Mouse (Mus musculus): ENCODE measurements at regions not wholly inside any gene's neighbourhood (a gene's known extent, or its start where the extent isn't known, plus 50 kb on each side); places are given as distances from the start of the nearest gene placed in this dataset.
A peak's percentile ranks its signal among the peaks of the same experiment; 100 is the strongest.

GRCm38 (mm10) chr8:7024336-7024735 is 1636.7 kb downstream of the Efnb2 start:
- no peak for ATAC-seq (ENCODE audit: insufficient number of reproducible peaks, insufficient read depth, low FRiP score, low TSS enrichment, low read depth)
- H3K4me1 ChIP-seq (replicated peaks), result peaks cover 4% of the 10 kb centered on the region

GRCm38 (mm10) chr8:7011881-7012280 is 1649.2 kb downstream of the Efnb2 start:
- no peaks in the 10 kb centered on the region for H3K27me3 ChIP-seq
- no peaks in the 10 kb centered on the region for H3K9me3 ChIP-seq
- 51% methylated on average over 5 of the region's 5 CpGs for WGBS
- no peak overlapping the region for H3K9ac ChIP-seq (replicated peaks)
- no peaks in the 10 kb centered on the region; the same call in 1 of the 2 replicates for H3K4me1 ChIP-seq (replicated peaks)
- no peak overlapping the region for H3K4me2 ChIP-seq
- no peaks in the 10 kb centered on the region for H3K36me3 ChIP-seq
- H3K4me3 ChIP-seq (replicated peaks), result no peak overlapping the region
- ATAC-seq (ENCODE audit: insufficient number of reproducible peaks, insufficient read depth, low FRiP score, low TSS enrichment, low read depth), result no peak
- no peak overlapping the region for H3K27ac ChIP-seq

More at GRCm38 (mm10) chr8:7024336-7024735, 1636.7 kb downstream of the Efnb2 start:
- WGBS, result 86% methylated on average over 3 of the region's 3 CpGs
- Histone ChIP-seq H3K27ac (no peak overlapping the region), H3K9me3 (no peaks in the 10 kb centered on the region), H3K4me3 (replicated peaks) (no peak overlapping the region), H3K27me3 (0 out of 2 replicates have a peak, but pooled peaks cover 5% of the 10 kb centered on the region), H3K9ac (replicated peaks) (no peak overlapping the region), H3K4me2 (no peak overlapping the region), H3K36me3 (no peaks in the 10 kb centered on the region)

GRCm38 (mm10) chr8:6991516-6991915 is 1669.5 kb downstream of the Efnb2 start:
- no peaks in the 10 kb centered on the region for H3K4me1 ChIP-seq (replicated peaks)
- H3K4me2 ChIP-seq, result no peak overlapping the region
- H3K27ac ChIP-seq, result no peak overlapping the region
- H3K9ac ChIP-seq (replicated peaks), result no peak overlapping the region
- ATAC-seq (ENCODE audit: insufficient number of reproducible peaks, insufficient read depth, low FRiP score, low TSS enrichment, low read depth), result no peak
- no peaks in the 10 kb centered on the region for H3K27me3 ChIP-seq
- WGBS, result 86% methylated on average over 2 of the region's 2 CpGs
- no peak overlapping the region for H3K4me3 ChIP-seq (replicated peaks)
- no peaks in the 10 kb centered on the region for H3K36me3 ChIP-seq
- no peaks in the 10 kb centered on the region for H3K9me3 ChIP-seq

GRCm38 (mm10) chr8:6989359-6990095 is 1671.5 kb downstream of the Efnb2 start:
- Histone ChIP-seq H3K9me3 (no peaks in the 10 kb centered on the region), H3K27me3 (no peaks in the 10 kb centered on the region), H3K4me2 (no peak overlapping the region), H3K27ac (no peak overlapping the region), H3K9ac (replicated peaks) (no peak overlapping the region), H3K36me3 (no peaks in the 10 kb centered on the region), H3K4me3 (replicated peaks) (no peak overlapping the region), H3K4me1 (replicated peaks) (no peaks in the 10 kb centered on the region)
- 69% methylated on average over 3 of the region's 3 CpGs for WGBS
- ATAC-seq (ENCODE audit: insufficient number of reproducible peaks, insufficient read depth, low FRiP score, low TSS enrichment, low read depth), result no peak

- no peak for ATAC-seq (ENCODE audit: insufficient number of reproducible peaks, insufficient read depth, low FRiP score, low TSS enrichment, low read depth)
- H3K27ac ChIP-seq, result no peak overlapping the region
- no peaks in the 10 kb centered on the region for H3K9me3 ChIP-seq
- no peaks in the 10 kb centered on the region for H3K4me1 ChIP-seq (replicated peaks)
- no peaks in the 10 kb centered on the region for H3K36me3 ChIP-seq
- H3K4me3 ChIP-seq (replicated peaks), result no peak overlapping the region
- H3K27me3 ChIP-seq, result peaks cover 3% of the 10 kb centered on the region; the same call in 1 of the 2 replicates
- H3K4me2 ChIP-seq, result no peak overlapping the region
- H3K9ac ChIP-seq (replicated peaks), result no peak overlapping the region
These were observed 1687.1 kb downstream of the Efnb2 start for GRCm38 (mm10) chr8:6973961-6974360.

GRCm38 (mm10) chr8:6963006-6963799 is 1697.8 kb downstream of the Efnb2 start:
- no peak overlapping the region for H3K4me2 ChIP-seq
- H3K9me3 ChIP-seq, result no peaks in the 10 kb centered on the region
- WGBS, result 66% methylated on average over 4 of the region's 4 CpGs
- no peak overlapping the region for H3K27ac ChIP-seq
- H3K27me3 ChIP-seq, result no peaks in the 10 kb centered on the region
- H3K9ac ChIP-seq (replicated peaks), result no peak overlapping the region
- H3K4me1 ChIP-seq (replicated peaks), result no peaks in the 10 kb centered on the region
- no peak for ATAC-seq (ENCODE audit: insufficient number of reproducible peaks, insufficient read depth, low FRiP score, low TSS enrichment, low read depth)
- H3K36me3 ChIP-seq, result no peaks in the 10 kb centered on the region
- H3K4me3 ChIP-seq (replicated peaks), result no peak overlapping the region

- WGBS, result 90% methylated on average over 5 of the region's 5 CpGs
- H3K4me3 ChIP-seq (replicated peaks), result no peak overlapping the region
- H3K27me3 ChIP-seq, result no peaks in the 10 kb centered on the region
- no peak overlapping the region for H3K4me2 ChIP-seq
- H3K9ac ChIP-seq (replicated peaks), result no peak overlapping the region
- no peaks in the 10 kb centered on the region for H3K36me3 ChIP-seq
- no peaks in the 10 kb centered on the region for H3K9me3 ChIP-seq
- ATAC-seq (ENCODE audit: insufficient number of reproducible peaks, insufficient read depth, low FRiP score, low TSS enrichment, low read depth), result no peak
- no peak overlapping the region for H3K27ac ChIP-seq
- no peaks in the 10 kb centered on the region for H3K4me1 ChIP-seq (replicated peaks)
These were observed 1703.0 kb downstream of the Efnb2 start for GRCm38 (mm10) chr8:6958086-6958485.

GRCm38 (mm10) chr8:6954251-6954650 is 1706.8 kb downstream of the Efnb2 start:
- Histone ChIP-seq H3K9ac (replicated peaks) (no peak overlapping the region), H3K9me3 (no peaks in the 10 kb centered on the region), H3K4me3 (replicated peaks) (no peak overlapping the region), H3K36me3 (no peaks in the 10 kb centered on the region), H3K27me3 (no peaks in the 10 kb centered on the region), H3K27ac (no peak overlapping the region), H3K4me2 (no peak overlapping the region), H3K4me1 (replicated peaks) (no peaks in the 10 kb centered on the region)
- 30% methylated on average over 7 of the region's 7 CpGs for WGBS
- no peak for ATAC-seq (ENCODE audit: insufficient number of reproducible peaks, insufficient read depth, low FRiP score, low TSS enrichment, low read depth)

- WGBS, result 74% methylated on average over 1 of the region's 1 CpGs
- Histone ChIP-seq H3K4me2 (no peak overlapping the region), H3K27ac (no peak overlapping the region), H3K9me3 (no peaks in the 10 kb centered on the region), H3K36me3 (no peaks in the 10 kb centered on the region), H3K4me3 (replicated peaks) (no peak overlapping the region), H3K9ac (replicated peaks) (no peak overlapping the region), H3K4me1 (replicated peaks) (no peaks in the 10 kb centered on the region), H3K27me3 (no peaks in the 10 kb centered on the region)
- no peak for ATAC-seq (ENCODE audit: insufficient number of reproducible peaks, insufficient read depth, low FRiP score, low TSS enrichment, low read depth)
These were observed 1738.6 kb downstream of the Efnb2 start for GRCm38 (mm10) chr8:6922467-6922866.

GRCm38 (mm10) chr8:6907682-6908081 is 1753.4 kb downstream of the Efnb2 start:
- no peaks in the 10 kb centered on the region for H3K27me3 ChIP-seq
- 0 out of 2 replicates have a peak, but pooled peaks cover 3% of the 10 kb centered on the region for H3K4me1 ChIP-seq (replicated peaks)
- H3K4me2 ChIP-seq, result peak overlapping the region; percentile 11
- 0 out of 2 replicates have a peak, but pooled peaks have one; percentile 37 for ATAC-seq (ENCODE audit: insufficient number of reproducible peaks, insufficient read depth, low FRiP score, low TSS enrichment, low read depth)
- no peaks in the 10 kb centered on the region for H3K36me3 ChIP-seq
- WGBS, result 48% methylated on average over 3 of the region's 3 CpGs
- H3K9ac ChIP-seq (replicated peaks), result no peak overlapping the region
- no peaks in the 10 kb centered on the region for H3K9me3 ChIP-seq
- H3K4me3 ChIP-seq (replicated peaks), result no peak overlapping the region
- H3K27ac ChIP-seq, result 0 out of 2 replicates have a peak overlapping the region, but pooled peaks have one; percentile 18

GRCm38 (mm10) chr8:6891456-6891855 is 1769.6 kb downstream of the Efnb2 start:
- H3K36me3 ChIP-seq, result no peaks in the 10 kb centered on the region
- H3K4me3 ChIP-seq (replicated peaks), result no peak overlapping the region
- no peak overlapping the region for H3K9ac ChIP-seq (replicated peaks)
- no peak for ATAC-seq (ENCODE audit: insufficient number of reproducible peaks, insufficient read depth, low FRiP score, low TSS enrichment, low read depth)
- no peaks in the 10 kb centered on the region for H3K27me3 ChIP-seq
- H3K27ac ChIP-seq, result no peak overlapping the region
- no peaks in the 10 kb centered on the region for H3K4me1 ChIP-seq (replicated peaks)
- H3K4me2 ChIP-seq, result no peak overlapping the region
- no peaks in the 10 kb centered on the region for H3K9me3 ChIP-seq
- 74% methylated on average over 1 of the region's 1 CpGs for WGBS
